In the genomic region with DNA sequence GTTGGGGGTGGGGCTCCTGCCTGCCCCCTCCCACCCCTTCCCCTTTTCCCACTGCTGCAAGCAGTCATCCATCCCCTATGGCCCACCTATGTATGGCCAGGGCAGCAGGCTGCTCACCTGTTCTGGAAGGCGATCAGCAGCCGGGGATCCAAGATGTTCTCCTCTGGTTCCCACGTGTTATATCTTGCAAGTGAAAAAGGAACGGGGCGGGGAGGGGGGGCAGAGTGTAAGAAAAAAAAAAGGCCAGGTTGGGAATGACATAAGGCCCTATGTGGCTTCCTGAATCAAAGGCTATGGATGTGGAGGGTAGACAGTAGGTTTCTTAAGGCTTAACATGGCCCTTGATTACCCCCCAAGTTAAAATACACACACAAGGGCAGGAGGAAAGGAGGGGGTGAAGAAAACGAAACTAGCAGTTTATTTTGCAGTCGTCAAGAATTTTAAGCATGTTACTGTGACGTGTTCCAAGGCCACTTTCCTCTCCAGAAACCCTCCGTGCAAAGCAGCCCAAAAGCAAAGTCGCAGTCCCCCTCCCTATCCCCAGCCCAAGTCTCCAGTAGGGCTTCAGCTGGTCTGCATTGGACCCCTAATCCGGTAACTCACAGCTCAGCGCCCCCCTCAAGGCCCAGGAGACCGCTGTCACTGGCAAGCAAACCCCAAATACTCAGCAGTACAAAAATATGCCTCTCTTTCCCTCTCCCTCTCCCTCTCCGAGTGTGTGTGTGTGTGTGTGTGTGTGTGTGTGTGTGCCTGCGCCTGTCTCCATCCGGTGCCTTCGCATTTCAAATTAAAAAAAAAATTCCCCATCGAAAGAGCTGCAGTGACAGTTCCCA, we compare ENCODE assay signal across 8 mouse cellular contexts. TPM values are rescaled to one million over a fixed set of nuclear protein-coding genes. Genes with fewer than 3 reads are reported as not detected.
DNase-seq lines count a peak whose midpoint lies in the region; ATAC-seq lines count a peak whose summit lies in the region.

No protein-coding gene starts in this region.

- DNase-seq in brain, embryonic 18.5 days (ENCODE audit: low read depth, low spot score) = peak; percentile 51
- DNase-seq in liver, embryonic 11.5 days (ENCODE audit: low spot score) = peak; percentile 64
- DNase-seq in natural killer cell, adult 2 months (ENCODE audit: low spot score in 2 of 2) = peak; percentile 24 to 41

- H3K27me3 ChIP-seq in megakaryocyte, embryonic 14.5 days (replicated peaks) = peaks cover 29% of the 10 kb centered on the region
- peaks cover 26% of the 10 kb centered on the region for H3K27me3 ChIP-seq in forebrain, embryonic 16.5 days (replicated peaks; ENCODE audit: control insufficient read depth, insufficient read depth, low read length)
- peaks cover 24% of the 10 kb centered on the region for H3K27me3 ChIP-seq in intestine, embryonic 15.5 days (replicated peaks)
- peaks cover 91% of the 10 kb centered on the region for H3K27me3 ChIP-seq in liver, embryonic 11.5 days (replicated peaks; ENCODE audit: control insufficient read depth, insufficient read depth, low read length)

- no peaks in the 10 kb centered on the region for H3K9me3 ChIP-seq in megakaryocyte, embryonic 14.5 days
- H3K9me3 ChIP-seq in forebrain, embryonic 16.5 days (ENCODE audit: control insufficient read depth, low read length) = no peaks in the 10 kb centered on the region
- H3K9me3 ChIP-seq in intestine, embryonic 15.5 days = no peaks in the 10 kb centered on the region
- no peaks in the 10 kb centered on the region for H3K9me3 ChIP-seq in liver, embryonic 11.5 days (ENCODE audit: control insufficient read depth, low read length)

- peaks cover 75% of the 10 kb centered on the region for H3K4me1 ChIP-seq in megakaryocyte, embryonic 14.5 days
- H3K4me1 ChIP-seq in forebrain, embryonic 16.5 days (replicated peaks; ENCODE audit: control insufficient read depth, insufficient read depth, low read length) = peaks cover 60% of the 10 kb centered on the region
- peaks cover 78% of the 10 kb centered on the region for H3K4me1 ChIP-seq in intestine, embryonic 15.5 days (replicated peaks)
- H3K4me1 ChIP-seq in liver, embryonic 11.5 days (replicated peaks; ENCODE audit: control insufficient read depth, insufficient read depth, low read length) = peaks cover 50% of the 10 kb centered on the region

- ATAC-seq in megakaryocyte, adult 5-6 weeks (ENCODE audit: poor library complexity, severe bottlenecking) = no peak
- ATAC-seq in forebrain, embryonic 16.5 days = no peak
- no peak for ATAC-seq in intestine, embryonic 15.5 days
- ATAC-seq in liver, embryonic 11.5 days (replicated peaks; ENCODE audit: low FRiP score) = no peak
- no peak for ATAC-seq in megakaryocyte progenitor cell, adult 5-6 weeks (replicated peaks; ENCODE audit: poor library complexity)

- peak overlapping the region; percentile 93 for H3K9ac ChIP-seq in forebrain, embryonic 16.5 days (replicated peaks; ENCODE audit: low read depth, low read length)
- peak overlapping the region; percentile 95 for H3K9ac ChIP-seq in intestine, embryonic 15.5 days
- H3K9ac ChIP-seq in liver, embryonic 11.5 days (ENCODE audit: low read depth, low read length) = peak overlapping the region; percentile 83

- H3K4me2 ChIP-seq in forebrain, embryonic 16.5 days (ENCODE audit: low read length) = peak overlapping the region; percentile 89
- peak overlapping the region; percentile 90 for H3K4me2 ChIP-seq in intestine, embryonic 15.5 days (replicated peaks)
- H3K4me2 ChIP-seq in liver, embryonic 11.5 days = peak overlapping the region; percentile 91

- H3K27ac ChIP-seq in forebrain, embryonic 16.5 days (ENCODE audit: low read length) = peak overlapping the region; percentile 99
- peak overlapping the region; percentile 99 for H3K27ac ChIP-seq in intestine, embryonic 15.5 days
- peak overlapping the region; percentile 89 for H3K27ac ChIP-seq in liver, embryonic 11.5 days (ENCODE audit: low read depth, low read length)

- under 1% methylated on average over 18 of the region's 18 CpGs for WGBS in forebrain, embryonic 16.5 days
- 2% methylated on average over 18 of the region's 18 CpGs for WGBS in intestine, embryonic 15.5 days
- 4% methylated on average over 18 of the region's 18 CpGs for WGBS in liver, embryonic 11.5 days

- H3K4me3 ChIP-seq in megakaryocyte, embryonic 14.5 days (replicated peaks) = peak overlapping the region; percentile 95
- peak overlapping the region; percentile 85 for H3K4me3 ChIP-seq in forebrain, embryonic 16.5 days (replicated peaks; ENCODE audit: low read length)
- peak overlapping the region; percentile 96 for H3K4me3 ChIP-seq in intestine, embryonic 15.5 days (replicated peaks)
- peak overlapping the region; percentile 83 for H3K4me3 ChIP-seq in liver, embryonic 11.5 days (ENCODE audit: low read depth, low read length)

- peaks cover 44% of the 10 kb centered on the region for H3K36me3 ChIP-seq in megakaryocyte, embryonic 14.5 days (replicated peaks; ENCODE audit: low read length)
- H3K36me3 ChIP-seq in forebrain, embryonic 16.5 days (ENCODE audit: control insufficient read depth, insufficient read depth) = no peaks in the 10 kb centered on the region
- peaks cover 12% of the 10 kb centered on the region for H3K36me3 ChIP-seq in intestine, embryonic 15.5 days
- H3K36me3 ChIP-seq in liver, embryonic 11.5 days (ENCODE audit: control insufficient read depth, insufficient read depth, low read length) = peaks cover 13% of the 10 kb centered on the region; the same call in 1 of the 2 replicates

RNA-seq across cellular contexts. Expression of a gene that starts 1.4 kb away (rescaled TPM):
- 49.2 and 111 TPM in 2 replicates for polyA plus RNA-seq in megakaryocyte, embryonic 14.5 days (2012; ENCODE audit: insufficient read depth, low replicate concordance)
- 15.3 and 15.5 TPM in 2 replicates for total RNA-seq in megakaryocyte, adult 5-6 weeks (2015)
- 18.0 and 18.4 TPM in 2 replicates for total RNA-seq in megakaryocyte, adult 5-6 weeks (2017)
- 18.1 and 18.5 TPM in 2 replicates for polyA plus RNA-seq in forebrain, embryonic 16.5 days (2015; fragmentation: Nextera tagmentation; extraction: Ambion mirVana)
- polyA plus RNA-seq in intestine, embryonic 15.5 days (2015; fragmentation: Nextera tagmentation; extraction: Ambion mirVana) = 10.7 and 11.2 TPM in 2 replicates
- polyA plus RNA-seq in liver, embryonic 11.5 days (2014; fragmentation: Nextera tagmentation; extraction: Ambion mirVana) = 5.1 TPM in 2 replicates
- total RNA-seq in megakaryocyte progenitor cell, adult 5-6 weeks (2015) = 19.9 and 21.5 TPM in 2 replicates
- total RNA-seq in megakaryocyte progenitor cell, adult 5-6 weeks (2017) = 24.8 and 25.4 TPM in 2 replicates

RNA-seq across cellular contexts. Expression of a gene that starts 43.9 kb away (rescaled TPM):
- 2.7 and 7.4 TPM in 2 replicates for polyA plus RNA-seq in megakaryocyte, embryonic 14.5 days (2012; ENCODE audit: insufficient read depth, low replicate concordance)
- 3.2 and 5.6 TPM in 2 replicates for total RNA-seq in megakaryocyte, adult 5-6 weeks (2015)
- 3.0 and 3.6 TPM in 2 replicates for total RNA-seq in megakaryocyte, adult 5-6 weeks (2017)
- 12.3 and 13.4 TPM in 2 replicates for polyA plus RNA-seq in forebrain, embryonic 16.5 days (2015; fragmentation: Nextera tagmentation; extraction: Ambion mirVana)
- 7.4 and 7.9 TPM in 2 replicates for polyA plus RNA-seq in intestine, embryonic 15.5 days (2015; fragmentation: Nextera tagmentation; extraction: Ambion mirVana)
- 6.5 and 7.1 TPM in 2 replicates for polyA plus RNA-seq in liver, embryonic 11.5 days (2014; fragmentation: Nextera tagmentation; extraction: Ambion mirVana)
- 1.9 and 2.1 TPM in 2 replicates for total RNA-seq in megakaryocyte progenitor cell, adult 5-6 weeks (2015)
- total RNA-seq in megakaryocyte progenitor cell, adult 5-6 weeks (2017) = 2.7 and 3.6 TPM in 2 replicates
